Mouse (Mus musculus): ENCODE data around the gene Armcx3. TPM values are rescaled to one million over a fixed set of nuclear protein-coding genes. Genes with fewer than 3 reads are reported as not detected.

Gene Armcx3
- polyA plus RNA-seq, 1 experiment, result 24.2 TPM

GRCm38 (mm10) chrX:134787728-134788127 is 31.3 kb downstream of the Armcx3 start:
- H3K4me3 ChIP-seq, result no peak overlapping the region
- H3K4me2 ChIP-seq (ENCODE audit: low read depth), result no peak overlapping the region
- H3ac ChIP-seq (ENCODE audit: control insufficient read depth, insufficient read length), result no peak overlapping the region
- no peaks in the 10 kb centered on the region for H3K36me3 ChIP-seq (ENCODE audit: control insufficient read depth, insufficient read depth)
- no peaks in the 10 kb centered on the region for H3K79me2 ChIP-seq (ENCODE audit: control insufficient read depth, insufficient read depth)
- no peaks in the 10 kb centered on the region for H3K27me3 ChIP-seq (ENCODE audit: control insufficient read depth, insufficient read depth, insufficient read length)
- TF ChIP-seq MAX (IDR thresholded peaks at IDR 0.05; ENCODE audit: low read depth), result no peak

- H3K36me3 ChIP-seq (ENCODE audit: control insufficient read depth, insufficient read depth), result no peaks in the 10 kb centered on the region
- H3ac ChIP-seq (ENCODE audit: control insufficient read depth, insufficient read length), result no peak overlapping the region
- no peaks in the 10 kb centered on the region for H3K27me3 ChIP-seq (ENCODE audit: control insufficient read depth, insufficient read depth, insufficient read length)
- TF ChIP-seq MYOG (IDR thresholded peaks at IDR 0.05; ENCODE audit: control insufficient read depth in 1 of 3, insufficient read depth in 1 of 3, insufficient read length in 2 of 3, low read depth in 2 of 3) (no peak), TCF3 (IDR thresholded peaks at IDR 0.05; ENCODE audit: insufficient read length, low read depth) (no peak), E2F4 (IDR thresholded peaks at IDR 0.05; ENCODE audit: insufficient read depth) (no peak), MAX (IDR thresholded peaks at IDR 0.05; ENCODE audit: low read depth) (no peak), POLR2AphosphoS2 (IDR thresholded peaks at IDR 0.05; ENCODE audit: insufficient read length, low read depth) (no peak), POLR2A (IDR thresholded peaks at IDR 0.05; ENCODE audit: insufficient read length, low read depth) (no peak), REST (IDR thresholded peaks at IDR 0.05; ENCODE audit: insufficient read depth, insufficient read length) (no peak), CEBPB (IDR thresholded peaks at IDR 0.05; ENCODE audit: insufficient read depth, poor library complexity, severe bottlenecking) (no peak), USF1 (IDR thresholded peaks at IDR 0.05; ENCODE audit: low read depth) (no peak)
- H3K4me3 ChIP-seq, result peak overlapping the region; percentile 72
- no peaks in the 10 kb centered on the region for H3K79me2 ChIP-seq (ENCODE audit: control insufficient read depth, insufficient read depth)
- peak overlapping the region; percentile 70 for H3K4me2 ChIP-seq (ENCODE audit: low read depth)
Measured at GRCm38 (mm10) chrX:134807833-134808754, 51.7 kb downstream of the Armcx3 start.

GRCm38 (mm10) chrX:134808755-134809224 is 52.4 kb downstream of the Armcx3 start, which contains the start of gene Armcx2:
Gene Armcx2, minus strand, starts transcription at chrX:134809221.
- TF ChIP-seq REST (IDR thresholded peaks at IDR 0.05; ENCODE audit: insufficient read depth, insufficient read length) (no peak), USF1 (IDR thresholded peaks at IDR 0.05; ENCODE audit: low read depth) (peak; percentile 92), POLR2AphosphoS2 (IDR thresholded peaks at IDR 0.05; ENCODE audit: insufficient read length, low read depth) (peak; percentile 71), POLR2A (IDR thresholded peaks at IDR 0.05; ENCODE audit: insufficient read length, low read depth) (peak; percentile 70), MYOD1 (IDR thresholded peaks at IDR 0.05; ENCODE audit: control insufficient read depth in 1 of 3, insufficient read length in 2 of 3, low read depth in 2 of 3) (peak in 2 of 3 experiments; percentile 68 to 85), CEBPB (IDR thresholded peaks at IDR 0.05; ENCODE audit: insufficient read depth, poor library complexity, severe bottlenecking) (no peak)
- no peak within 1 kb of the TSS for H3ac ChIP-seq (ENCODE audit: control insufficient read depth, insufficient read length)

More at GRCm38 (mm10) chrX:134808755-134809224, 52.4 kb downstream of the Armcx3 start, which contains the start of gene Armcx2:
- no peaks in the 10 kb centered on the region for H3K36me3 ChIP-seq (ENCODE audit: control insufficient read depth, insufficient read depth)
- peak within 1 kb of the TSS; percentile 72 for H3K4me3 ChIP-seq
- H3K79me2 ChIP-seq (ENCODE audit: control insufficient read depth, insufficient read depth), result no peaks in the 10 kb centered on the region
- no peaks in the 10 kb centered on the region for H3K27me3 ChIP-seq (ENCODE audit: control insufficient read depth, insufficient read depth, insufficient read length)
- peak within 1 kb of the TSS; percentile 70 for H3K4me2 ChIP-seq (ENCODE audit: low read depth)

Other genes starting within 250 kb of the Armcx3 start
- 24.1 TPM for gene Timm8a1, start 214.7 kb upstream of the Armcx3 start, polyA plus RNA-seq (2012; fragmentation: generic; extraction: Trizol)
- gene Btk, start 173.0 kb upstream of the Armcx3 start, polyA plus RNA-seq (2012; fragmentation: generic; extraction: Trizol), result not detected
- 1,272 TPM for gene Rpl36a, start 170.9 kb upstream of the Armcx3 start, polyA plus RNA-seq (2012; fragmentation: generic; extraction: Trizol)
- 6.2 TPM for gene Gla, start 155.5 kb upstream of the Armcx3 start, polyA plus RNA-seq (2012; fragmentation: generic; extraction: Trizol)
- 24.6 TPM for gene Hnrnph2, start 155.4 kb upstream of the Armcx3 start, polyA plus RNA-seq (2012; fragmentation: generic; extraction: Trizol)
- 4.0 TPM for gene Armcx4, start 70.1 kb upstream of the Armcx3 start, polyA plus RNA-seq (2012; fragmentation: generic; extraction: Trizol)
- gene Armcx1, start 38.6 kb upstream of the Armcx3 start, polyA plus RNA-seq (2012; fragmentation: generic; extraction: Trizol), result 6.0 TPM
- 6.7 TPM for gene Armcx6, start 5.2 kb upstream of the Armcx3 start, polyA plus RNA-seq (2012; fragmentation: generic; extraction: Trizol)
- 49.4 TPM for gene Armcx2, start 52.6 kb downstream of the Armcx3 start, polyA plus RNA-seq (2012; fragmentation: generic; extraction: Trizol)
- gene Nxf2, start 208.2 kb downstream of the Armcx3 start, polyA plus RNA-seq (2012; fragmentation: generic; extraction: Trizol), result not detected